Mouse (Mus musculus) bone marrow macrophage, adult 2 months (primary cell): Measurements from ENCODE around the gene Slc7a14. TPM values are rescaled to one million over a fixed set of nuclear protein-coding genes. Genes with fewer than 3 reads are reported as not detected.
"Not testable (repeated sequence)": the region's sequence is repeated elsewhere in the genome, so short reads cannot be mapped to it uniquely, and the experiment has no call there.

ENCODE experiments used
- H3K27ac ChIP-seq: 2 replicates; pipeline ENCODE4 v1.5.1; 2012; ENCODE audit warnings: low read depth, low read length; ENCODE audit not compliant: insufficient read depth
- H3K4me1 ChIP-seq: 2 replicates; pipeline ENCODE4 v1.6.1; 2012; ENCODE audit warnings: low read length; ENCODE audit not compliant: control insufficient read depth, insufficient read depth
- H3K4me3 ChIP-seq: 2 replicates; pipeline ENCODE4 v1.5.1; 2012; ENCODE audit warnings: mild to moderate bottlenecking, low read length, moderate library complexity; ENCODE audit not compliant: insufficient read depth
- CTCF ChIP-seq: IDR thresholded peaks from 2 replicates; pipeline ENCODE4 v1.5.1; 2012; ENCODE audit warnings: low read depth, mild to moderate bottlenecking, low read length, moderate library complexity
- POLR2A ChIP-seq: IDR thresholded peaks from 2 replicates; pipeline ENCODE4 v1.6.1; 2012; ENCODE audit warnings: mild to moderate bottlenecking, low read depth, low read length, borderline replicate concordance
- polyA plus RNA-seq: library from polyadenylated mRNA; stranded (reverse); fragments of >200 nt; gene quantifications from 2 replicates; pipeline ENCODE4 v1.2.4, GENCODE M21; 2012; ENCODE audit not compliant: missing spikeins, insufficient read depth, insufficient read length

Slc7a14 gene
- polyA plus RNA-seq, 1 experiment, result not detected

DNA sequence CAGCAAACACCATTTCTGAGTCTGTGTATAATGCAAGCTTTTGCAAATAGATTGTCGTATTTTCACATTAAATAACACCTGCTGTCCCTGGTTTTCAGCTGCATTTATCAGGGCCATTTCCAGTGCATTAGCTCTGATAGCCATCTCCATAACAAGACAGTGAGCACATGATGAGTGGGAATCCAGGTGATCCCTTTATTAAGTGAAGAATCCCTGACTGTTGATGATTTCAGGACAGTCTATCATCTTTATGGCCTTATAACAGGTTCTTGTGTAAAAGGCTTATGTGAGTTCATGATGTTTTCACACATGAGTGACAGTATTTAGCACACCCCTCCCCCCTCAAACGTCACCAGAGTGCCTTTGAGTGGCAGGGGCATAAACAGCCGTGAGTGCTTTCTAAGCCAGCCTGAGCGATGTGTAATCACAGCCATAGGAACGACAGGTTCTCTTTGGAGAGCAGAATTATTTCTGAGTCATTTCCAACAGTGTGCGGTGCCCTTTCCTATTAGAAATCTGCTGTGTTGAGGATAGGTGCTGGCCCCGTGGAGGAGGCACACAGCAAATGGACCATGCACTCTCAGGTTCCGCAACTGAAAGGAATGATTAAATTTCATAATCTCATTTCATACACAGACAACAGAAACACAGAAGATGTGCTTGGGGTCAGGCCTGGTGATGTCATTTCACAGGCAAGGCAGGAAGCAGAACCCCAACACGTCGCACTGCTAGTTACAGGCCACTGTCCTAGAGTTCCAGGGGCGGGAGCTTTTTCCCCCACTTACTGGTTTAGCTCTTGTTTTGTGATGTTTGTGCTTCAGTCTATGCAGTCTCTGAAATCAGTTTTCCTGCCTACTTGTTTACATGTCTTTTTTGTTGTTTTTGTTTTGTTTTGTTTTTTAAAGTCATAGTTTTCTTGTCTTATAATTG lies 18.2 kb downstream of the Slc7a14 start:
- no peak overlapping the region for H3K27ac ChIP-seq
- peaks cover 4% of the 10 kb centered on the region; the same call in 1 of the 2 replicates for H3K4me1 ChIP-seq
- H3K4me3 ChIP-seq, result no peak overlapping the region
- TF ChIP-seq CTCF, result no peak
- no peak for TF ChIP-seq POLR2A

- Histone ChIP-seq H3K4me1 (peaks cover 4% of the 10 kb centered on the region; the same call in 1 of the 2 replicates), H3K27ac (no peak overlapping the region), H3K4me3 (no peak overlapping the region)
- no peak for TF ChIP-seq POLR2A
- TF ChIP-seq CTCF, result no peak
Measured at GRCm38 (mm10) chr3:31287421-31287948, 22.7 kb downstream of the Slc7a14 start.

DNA sequence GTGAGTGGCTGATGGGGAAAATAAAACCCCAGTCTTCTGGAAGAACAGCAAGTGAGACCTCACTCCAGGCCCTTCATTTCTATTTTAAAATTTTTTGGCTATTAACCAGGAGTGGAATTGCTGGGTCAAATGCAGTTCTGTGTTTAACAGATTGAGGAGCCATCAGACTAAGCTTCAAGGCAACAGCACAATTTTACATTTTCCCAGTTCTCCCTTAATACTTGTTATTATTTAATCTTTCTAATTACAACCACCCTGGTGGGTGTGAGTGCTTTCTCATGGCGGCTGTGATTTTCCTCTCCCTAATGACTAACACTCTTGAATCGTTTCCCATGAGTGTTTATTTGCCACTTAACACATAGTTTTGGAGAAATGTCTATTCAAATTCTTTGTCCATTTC lies 29.1 kb downstream of the Slc7a14 start:
- TF ChIP-seq POLR2A, result no peak
- no peak for TF ChIP-seq CTCF
- H3K4me3 ChIP-seq, result no peak overlapping the region
- H3K27ac ChIP-seq, result no peak overlapping the region

DNA sequence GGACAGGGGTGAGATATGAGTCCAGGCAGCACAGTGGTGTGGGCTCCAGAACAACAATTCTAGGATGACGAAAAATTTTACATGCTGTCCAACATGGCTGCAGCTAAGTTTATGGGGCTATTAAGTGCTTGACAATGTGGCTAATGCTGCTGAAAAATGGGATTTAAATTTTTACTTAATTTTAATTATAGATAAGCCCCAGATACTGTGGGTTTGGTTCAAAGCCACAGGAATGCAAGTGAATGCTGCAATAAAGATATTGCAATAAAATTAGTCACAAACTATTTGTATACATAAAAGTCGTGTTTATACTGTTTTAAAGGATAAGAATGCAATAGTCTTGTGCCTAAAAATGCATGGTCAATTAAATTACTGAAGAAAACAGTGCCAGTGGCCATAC lies 35.3 kb downstream of the Slc7a14 start:
- H3K27ac ChIP-seq, result no peak overlapping the region
- peaks cover 31% of the 10 kb centered on the region for H3K4me1 ChIP-seq
- H3K4me3 ChIP-seq, result no peak overlapping the region
- TF ChIP-seq CTCF (no peak), POLR2A (no peak)

More for the DNA sequence above, 29.1 kb downstream of the Slc7a14 start:
- H3K4me1 ChIP-seq, result peaks cover 11% of the 10 kb centered on the region

DNA sequence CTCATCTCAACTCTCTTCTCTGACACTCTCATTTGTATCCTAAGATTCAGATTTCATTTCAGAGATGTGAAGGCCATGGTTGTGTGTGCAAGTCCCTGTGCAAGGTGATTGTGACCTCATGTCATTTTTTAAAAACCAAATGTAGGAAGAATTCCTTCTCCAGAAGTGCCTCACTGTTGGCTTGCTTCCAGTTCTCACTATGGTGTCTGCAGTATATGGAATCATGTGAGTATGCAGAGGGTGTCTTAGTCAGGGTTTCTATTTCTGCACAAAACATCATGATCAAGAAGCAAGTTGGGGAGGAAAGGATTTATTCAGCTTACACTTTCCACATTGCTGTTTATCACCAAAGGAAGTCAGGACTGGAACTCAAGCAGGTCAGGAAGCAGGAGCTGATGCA lies 36.9 kb downstream of the Slc7a14 start:
- Histone ChIP-seq H3K27ac (peak overlapping the region; percentile 68), H3K4me1 (peaks cover 35% of the 10 kb centered on the region)
- not testable (repeated sequence) for H3K4me3 ChIP-seq

DNA sequence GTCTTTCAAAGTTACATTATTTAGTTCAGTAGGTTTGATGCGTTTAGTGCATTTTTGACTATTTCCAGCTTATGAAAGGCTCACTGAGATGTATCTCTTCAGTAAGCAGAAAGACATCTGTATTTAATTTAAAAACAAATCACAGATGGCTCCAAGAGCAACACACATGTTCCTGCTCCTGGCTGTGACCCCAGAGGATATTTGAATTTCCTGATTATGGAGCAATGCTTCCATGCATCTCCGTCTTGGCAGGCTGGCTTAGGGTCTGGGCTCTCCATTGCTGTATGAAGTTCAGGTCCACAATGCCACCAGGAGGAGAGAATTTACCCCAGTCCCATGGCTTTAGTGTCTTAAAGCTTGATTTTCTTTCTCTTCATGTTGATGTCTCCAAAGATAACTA lies 37.5 kb downstream of the Slc7a14 start:
- no peak overlapping the region for H3K4me3 ChIP-seq
- TF ChIP-seq CTCF (no peak), POLR2A (no peak)
- peaks cover 33% of the 10 kb centered on the region for H3K4me1 ChIP-seq
- peak overlapping the region; percentile 68 for H3K27ac ChIP-seq

DNA sequence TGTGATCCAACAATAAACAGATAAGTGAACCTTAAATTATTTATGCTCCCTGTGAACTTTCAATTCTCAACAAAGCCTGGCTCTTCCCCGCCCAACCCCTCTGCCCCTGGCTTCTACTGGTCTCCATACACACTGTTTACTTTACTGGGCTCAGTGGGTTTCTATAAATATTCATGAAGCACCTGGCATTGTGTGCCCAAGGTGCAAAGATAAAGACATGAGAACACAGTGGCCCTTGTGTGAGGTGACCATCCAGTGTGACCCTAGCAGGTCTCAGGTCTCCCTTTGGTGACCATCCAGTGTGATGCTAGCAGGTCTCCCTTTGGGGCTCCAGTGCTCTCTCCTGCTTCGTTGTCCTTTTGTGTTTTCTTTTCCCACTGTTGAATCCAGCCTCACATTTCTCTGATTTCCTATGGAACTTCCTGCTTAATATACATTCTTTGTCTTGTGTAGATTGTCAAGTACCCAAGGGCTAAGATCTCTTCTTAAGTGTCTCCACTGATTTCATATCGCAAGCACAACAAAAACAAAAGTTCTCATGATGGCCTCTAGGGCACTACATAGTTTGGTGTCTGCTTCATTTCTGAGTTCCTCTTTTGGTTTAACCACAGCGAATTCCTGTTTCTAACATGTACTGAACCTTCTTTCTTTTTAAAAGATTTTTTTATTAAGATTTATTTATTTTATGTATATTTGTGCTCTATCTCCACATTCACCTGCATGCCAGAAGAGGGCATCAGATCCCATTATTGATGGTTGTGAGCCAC lies 40.4 kb downstream of the Slc7a14 start:
- Histone ChIP-seq H3K27ac (peak overlapping the region; percentile 53), H3K4me1 (peaks cover 33% of the 10 kb centered on the region), H3K4me3 (no peak overlapping the region)
- TF ChIP-seq CTCF (no peak), POLR2A (no peak)

- no peak for TF ChIP-seq CTCF
- TF ChIP-seq POLR2A, result no peak
- no peak overlapping the region for H3K4me3 ChIP-seq
- H3K27ac ChIP-seq, result no peak overlapping the region
- peaks cover 20% of the 10 kb centered on the region for H3K4me1 ChIP-seq
Measured at GRCm38 (mm10) chr3:31267921-31268320, 42.3 kb downstream of the Slc7a14 start.

- no peak overlapping the region for H3K27ac ChIP-seq
- no peak for TF ChIP-seq CTCF
- no peak for TF ChIP-seq POLR2A
- no peak overlapping the region for H3K4me3 ChIP-seq
- H3K4me1 ChIP-seq, result peaks cover 17% of the 10 kb centered on the region
Measured at GRCm38 (mm10) chr3:31266941-31267340, 43.2 kb downstream of the Slc7a14 start.

DNA sequence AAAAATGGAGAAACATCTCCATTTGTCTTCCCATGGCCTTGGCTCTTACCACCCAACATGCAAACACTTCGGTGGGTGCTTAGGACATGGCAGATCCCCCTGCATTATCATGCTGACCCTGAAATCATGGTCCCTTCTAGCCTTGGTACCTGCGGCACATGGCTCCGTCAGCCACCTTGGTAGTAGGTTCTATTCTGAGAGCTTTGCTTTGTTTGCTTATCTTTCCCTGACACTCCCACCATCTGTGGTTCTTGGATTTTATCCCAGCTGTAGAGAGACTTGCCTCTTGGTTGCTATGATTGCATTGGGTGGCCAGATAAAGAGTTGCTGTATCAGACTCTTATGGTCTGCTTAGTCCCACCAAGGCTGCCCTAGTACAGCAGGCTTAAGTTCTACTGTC lies 46.6 kb downstream of the Slc7a14 start:
- TF ChIP-seq CTCF (no peak), POLR2A (no peak)
- peaks cover 23% of the 10 kb centered on the region for H3K4me1 ChIP-seq

More for the DNA sequence above, 46.6 kb downstream of the Slc7a14 start:
- Histone ChIP-seq H3K4me3 (no peak overlapping the region), H3K27ac (no peak overlapping the region)
